Mouse (Mus musculus) c-Kit-positive CD71-positive TER-119-positive erythroid progenitor cells, embryonic 14.5 days (primary cell): ENCODE results near the gene Mcts1.

Experiments
- DNase-seq: peaks from one replicate; pipeline ENCODE4 v3.0.0-alpha.2; 2013; ENCODE audit warnings: low spot score

Mcts1 gene

GRCm38 (mm10) chrX:38656206-38656883 is 56.0 kb downstream of the Mcts1 start:
- DNase-seq, result no peak
